Mouse (Mus musculus): ENCODE measurements around the gene Slit3. TPM values are rescaled to one million over a fixed set of nuclear protein-coding genes. Genes with fewer than 3 reads are reported as not detected.

Slit3 gene
- total RNA-seq, 2 experiments from 2014 or later, result 98.5 to 98.8 TPM

- DNase-seq (ENCODE audit: low spot score in 2 of 2), result no peak
These were observed 384.8 kb downstream of the Slit3 start for GRCm38 (mm10) chr11:35505817-35506216.

DNA sequence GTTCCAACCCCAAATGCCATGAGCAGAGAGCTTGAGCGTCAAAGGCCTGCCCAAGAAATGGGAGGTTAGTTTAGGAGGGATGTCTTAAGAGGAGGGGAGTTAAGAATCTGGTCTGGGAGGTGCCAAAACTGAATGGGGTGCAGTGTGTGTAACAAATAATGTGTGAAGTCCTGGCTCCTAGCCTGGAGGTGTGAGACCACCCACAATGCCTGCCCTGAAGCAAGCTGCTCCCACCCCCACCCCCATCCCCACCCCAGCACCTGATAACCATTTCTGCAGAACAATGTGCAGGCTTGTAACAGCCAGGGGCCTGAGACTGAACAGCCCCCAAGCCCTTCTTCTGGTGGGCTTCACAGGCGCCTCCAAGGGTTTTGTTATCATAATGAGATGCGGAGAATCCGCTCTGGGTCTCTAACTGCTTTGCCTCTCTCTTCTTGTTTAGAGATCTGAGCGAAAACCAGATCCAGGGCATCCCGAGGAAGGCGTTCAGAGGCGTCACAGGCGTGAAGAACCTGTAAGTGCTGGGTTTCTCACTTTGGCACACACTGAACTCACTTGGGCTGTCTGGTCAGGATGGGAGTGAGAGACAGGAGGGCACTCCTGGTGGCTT is 386.9 kb downstream of the Slit3 start:
- DNase-seq (ENCODE audit: low spot score in 2 of 2), result no peak

DNA sequence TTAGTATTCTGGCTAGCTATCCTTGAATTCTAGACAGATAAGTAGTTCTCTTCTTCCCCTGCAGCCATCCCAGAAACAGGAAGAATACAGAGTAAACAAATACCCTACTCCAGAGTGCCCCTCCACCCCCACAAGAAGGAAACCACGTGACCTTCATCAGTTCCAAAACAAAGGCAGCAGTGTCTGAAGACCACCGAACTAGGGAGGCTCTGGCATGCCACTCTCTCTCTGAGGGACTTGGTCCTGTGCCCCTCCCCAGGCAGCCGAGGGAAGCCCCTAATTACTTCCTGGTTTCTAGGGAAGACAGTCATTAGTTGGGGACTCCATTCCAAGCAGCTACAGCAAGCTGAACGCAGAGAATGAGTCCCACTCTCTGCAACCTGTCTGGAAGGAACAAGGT is 391.7 kb downstream of the Slit3 start:
- peak; percentile 14 to 33 for DNase-seq (ENCODE audit: low spot score in 2 of 2)

DNA sequence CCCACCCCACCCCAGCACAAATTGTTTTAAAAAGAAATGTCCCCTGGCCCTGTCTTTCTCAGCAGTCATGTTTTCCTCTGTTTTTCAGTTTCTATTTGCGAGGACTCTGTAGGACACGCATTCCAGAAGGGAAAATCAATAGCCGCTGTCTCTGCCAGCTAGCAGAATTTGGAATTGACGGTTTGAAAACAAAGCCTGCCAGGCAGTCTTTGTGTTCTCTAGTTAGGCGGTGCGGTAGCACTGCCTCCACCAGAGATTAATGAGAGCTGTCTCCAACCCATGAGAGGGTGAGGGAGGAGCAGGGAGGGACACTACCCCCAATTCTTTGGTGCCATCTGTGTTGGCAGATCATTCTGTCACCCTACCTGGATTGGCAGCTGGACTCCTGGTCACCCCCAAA is 392.3 kb downstream of the Slit3 start:
- DNase-seq (ENCODE audit: low spot score in 2 of 2), result peak; percentile 23 to 37

GRCm38 (mm10) chr11:35522802-35523452 is 401.9 kb downstream of the Slit3 start:
- DNase-seq (ENCODE audit: low spot score in 2 of 2), result no peak

- DNase-seq (ENCODE audit: low spot score in 2 of 2), result no peak
These were observed 402.7 kb downstream of the Slit3 start for GRCm38 (mm10) chr11:35523773-35524172.

DNA sequence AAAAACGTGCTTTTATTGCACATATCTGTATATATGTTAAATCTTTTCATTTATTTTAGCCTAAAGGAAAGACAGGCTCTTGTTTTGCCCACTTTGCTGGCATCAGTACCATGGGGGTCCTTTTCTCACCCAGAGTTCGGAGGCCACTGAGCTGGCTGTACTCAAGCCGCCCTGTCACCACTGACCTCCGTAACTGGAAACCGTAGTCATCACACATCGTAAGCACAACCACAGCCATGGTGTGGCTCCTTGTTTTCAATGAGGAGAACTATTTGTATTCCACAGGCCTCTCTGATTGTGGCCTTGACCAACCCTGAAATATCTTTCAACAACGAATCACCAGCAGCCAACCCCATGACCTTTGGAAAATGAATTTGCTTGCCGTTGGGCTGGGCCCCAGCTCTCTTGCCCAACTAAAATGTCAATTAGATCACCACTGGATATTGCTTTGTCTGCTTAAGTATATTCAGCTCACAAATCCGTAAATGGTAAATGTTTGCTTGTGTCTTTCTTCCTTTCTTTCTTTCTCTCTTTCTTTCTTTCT is 405.3 kb downstream of the Slit3 start:
- no peak for DNase-seq (ENCODE audit: low spot score in 2 of 2)

DNA sequence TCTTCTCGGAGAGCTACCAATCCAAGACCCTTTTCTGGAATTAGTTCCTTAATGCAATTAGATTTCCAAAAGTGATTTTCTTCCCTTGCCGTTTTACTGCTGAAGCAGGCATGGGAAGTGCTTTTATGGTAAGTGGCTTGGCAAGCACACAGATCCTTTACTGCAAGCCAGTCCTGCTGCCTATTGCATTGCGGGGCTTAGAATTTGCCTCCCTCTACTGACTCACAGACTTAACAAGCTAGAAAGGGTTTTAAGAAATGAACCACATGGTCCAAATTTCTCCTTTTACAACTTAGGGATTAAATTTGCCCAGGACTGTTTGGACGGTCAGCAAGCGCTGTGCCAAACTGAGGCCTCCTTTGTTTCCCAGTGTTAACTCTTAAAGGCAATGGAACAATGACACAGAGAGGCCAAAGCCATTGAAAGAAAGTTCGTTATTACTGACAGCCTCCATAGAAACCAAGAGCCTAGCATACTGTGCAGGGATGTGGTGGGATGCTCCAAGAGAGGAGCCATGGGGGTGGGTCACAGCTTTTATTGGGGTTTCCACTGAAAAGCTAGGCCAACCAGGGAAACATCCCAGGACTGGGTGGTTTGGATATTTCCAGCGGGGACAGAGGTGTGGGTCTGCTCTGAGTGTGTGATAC is 406.9 kb downstream of the Slit3 start:
- DNase-seq (ENCODE audit: low spot score in 2 of 2), result no peak

DNA sequence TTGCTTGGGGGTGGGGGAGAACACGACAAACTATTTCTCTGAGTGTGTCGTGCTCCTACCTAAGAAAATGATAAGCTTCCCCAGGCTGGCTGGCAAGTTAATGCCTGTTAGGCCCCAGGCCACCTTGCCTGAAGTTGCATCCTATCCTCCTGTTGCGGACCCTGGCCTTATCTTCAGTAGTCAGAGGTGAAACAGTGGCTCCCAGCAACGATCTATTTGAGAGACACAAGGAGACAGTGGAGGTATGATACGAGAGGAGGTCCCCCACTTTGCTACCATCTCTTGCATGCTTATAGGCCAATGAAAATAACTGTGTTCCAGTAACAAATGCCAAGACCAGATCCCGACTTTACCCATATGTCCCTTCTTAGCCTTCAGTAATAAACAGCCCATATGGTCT is 414.0 kb downstream of the Slit3 start:
- no peak for DNase-seq (ENCODE audit: low spot score in 2 of 2)

DNA sequence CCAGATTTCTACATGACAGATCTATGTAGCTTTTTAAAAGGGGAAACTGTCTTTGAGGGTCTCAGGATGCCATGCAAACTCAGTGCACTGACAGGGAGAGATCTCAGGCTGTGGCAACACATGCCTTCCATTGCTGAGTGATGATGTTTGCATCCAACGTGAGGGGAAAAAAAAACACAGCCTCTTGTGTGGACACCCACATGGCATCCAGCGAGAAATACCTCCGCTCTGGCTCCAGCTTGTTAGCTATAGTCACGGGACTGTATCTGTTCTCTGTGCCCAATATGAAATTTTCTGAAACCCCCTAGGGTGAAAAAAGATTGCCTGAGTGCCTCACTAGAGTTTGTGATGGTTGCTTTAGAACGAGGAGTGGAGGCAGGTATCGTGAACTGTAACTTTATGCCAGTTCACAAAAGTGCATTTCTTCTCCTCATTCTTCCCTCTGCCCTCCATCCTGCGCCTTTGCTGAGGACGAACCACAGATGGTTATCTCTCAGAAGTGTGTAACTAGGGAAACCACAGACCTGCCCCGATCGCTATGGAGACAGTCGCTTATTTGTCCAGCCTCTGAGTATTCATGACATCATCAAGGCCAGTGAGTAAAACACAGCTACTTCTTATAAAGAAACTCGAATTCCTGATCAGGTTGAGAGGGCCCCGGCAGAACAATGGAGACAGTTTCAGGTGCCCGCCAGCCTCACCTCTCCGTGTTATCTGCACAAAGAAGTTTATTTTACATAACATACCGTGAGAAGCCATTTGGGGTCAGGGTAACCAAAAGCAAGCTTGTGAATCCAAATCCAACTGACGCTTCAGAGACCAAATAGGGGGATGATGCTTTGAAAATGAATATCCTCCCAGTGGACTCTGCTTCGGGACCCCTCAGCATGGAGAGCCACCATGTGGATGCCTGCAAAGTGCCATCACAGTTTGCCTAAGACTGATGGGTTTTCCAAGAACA is 416.4 kb downstream of the Slit3 start:
- no peak for DNase-seq (ENCODE audit: low spot score in 2 of 2)

DNA sequence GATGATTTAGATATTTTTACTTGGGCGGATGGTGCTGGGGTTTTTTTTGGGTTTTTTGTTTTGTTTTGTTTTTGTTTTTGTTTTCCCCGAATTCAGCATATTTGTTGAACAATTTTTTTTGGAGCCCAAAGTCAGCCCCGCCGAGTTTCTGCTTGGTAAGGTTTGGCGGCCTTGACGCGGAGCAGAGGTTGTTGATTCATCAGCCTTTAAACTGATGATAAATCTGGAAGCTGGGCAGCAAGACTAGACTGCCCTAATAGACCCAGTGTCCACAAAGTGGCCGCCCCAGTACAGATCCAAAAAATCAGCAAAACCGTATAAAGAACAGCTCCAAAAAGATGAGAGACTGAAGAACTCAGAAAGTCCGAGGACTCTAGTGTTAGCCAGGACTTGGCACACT is 421.7 kb downstream of the Slit3 start:
- DNase-seq (ENCODE audit: low spot score in 2 of 2), result no peak

GRCm38 (mm10) chr11:35544112-35545064 is 423.4 kb downstream of the Slit3 start:
- DNase-seq (ENCODE audit: low spot score in 2 of 2), result peak in 1 of 2 experiments; percentile 46

GRCm38 (mm10) chr11:35546081-35546822 is 425.2 kb downstream of the Slit3 start:
- no peak for DNase-seq (ENCODE audit: low spot score in 2 of 2)

DNA sequence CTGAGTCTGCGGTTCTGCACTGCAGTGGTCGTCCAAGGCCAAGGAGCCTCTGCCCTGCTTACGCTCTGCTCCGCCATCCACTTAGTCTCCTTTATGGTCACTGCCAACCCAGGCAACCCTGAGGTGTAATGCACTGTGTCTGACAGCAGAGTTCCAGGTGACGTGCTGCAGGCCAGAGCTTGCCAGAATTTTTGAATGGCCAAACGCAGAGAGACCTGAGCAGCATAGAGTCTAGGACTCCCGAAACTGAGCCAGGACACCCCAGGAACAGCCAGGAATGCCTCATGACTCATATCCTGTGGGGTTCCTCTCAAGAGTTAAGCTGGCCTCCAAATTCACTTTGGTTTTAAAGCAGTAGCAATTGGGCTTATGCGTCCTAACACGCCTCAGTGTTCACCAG is 429.0 kb downstream of the Slit3 start:
- no peak for DNase-seq (ENCODE audit: low spot score in 2 of 2)

DNA sequence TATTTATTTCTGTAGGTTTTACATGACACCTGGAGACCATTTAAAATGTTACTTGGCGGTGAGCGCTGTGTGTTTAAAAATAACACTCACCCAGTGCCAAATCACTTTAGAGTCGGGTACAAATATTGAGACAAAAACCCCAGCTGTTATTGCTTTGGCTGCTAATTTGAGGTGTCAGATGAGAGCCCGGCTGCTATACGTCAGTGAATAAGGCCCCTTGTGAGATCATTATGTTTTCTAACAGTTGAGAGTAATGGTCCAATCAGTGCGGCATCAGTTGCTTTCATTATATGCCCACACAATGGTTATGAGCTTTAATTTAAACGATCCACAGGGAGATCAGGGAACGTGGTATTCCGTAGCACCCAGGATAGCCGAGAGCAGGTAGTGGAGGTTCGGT is 435.2 kb downstream of the Slit3 start:
- DNase-seq (ENCODE audit: low spot score in 2 of 2), result no peak

DNA sequence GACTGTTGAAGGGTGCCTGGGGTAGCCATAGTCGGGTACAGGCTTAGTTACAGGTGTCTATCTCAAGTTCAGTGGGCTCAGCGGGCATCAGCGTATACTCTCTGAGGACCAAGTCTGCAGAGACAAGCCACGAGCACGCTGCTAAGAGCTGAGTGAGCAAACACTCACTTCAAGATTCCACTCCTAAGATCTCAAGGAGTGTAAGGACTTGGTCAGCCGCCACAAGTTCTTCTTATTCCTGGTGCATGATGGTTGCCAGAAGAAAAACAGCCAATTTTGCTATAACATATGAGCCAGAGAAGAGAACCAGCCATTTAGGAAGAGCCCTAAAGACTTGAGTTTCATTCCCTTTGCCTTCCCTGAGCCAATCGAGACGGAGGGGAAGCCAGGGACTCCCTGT is 436.5 kb downstream of the Slit3 start:
- no peak for DNase-seq (ENCODE audit: low spot score in 2 of 2)

- DNase-seq (ENCODE audit: low spot score in 2 of 2), result no peak
These were observed 437.3 kb downstream of the Slit3 start for GRCm38 (mm10) chr11:35558311-35558710.

DNA sequence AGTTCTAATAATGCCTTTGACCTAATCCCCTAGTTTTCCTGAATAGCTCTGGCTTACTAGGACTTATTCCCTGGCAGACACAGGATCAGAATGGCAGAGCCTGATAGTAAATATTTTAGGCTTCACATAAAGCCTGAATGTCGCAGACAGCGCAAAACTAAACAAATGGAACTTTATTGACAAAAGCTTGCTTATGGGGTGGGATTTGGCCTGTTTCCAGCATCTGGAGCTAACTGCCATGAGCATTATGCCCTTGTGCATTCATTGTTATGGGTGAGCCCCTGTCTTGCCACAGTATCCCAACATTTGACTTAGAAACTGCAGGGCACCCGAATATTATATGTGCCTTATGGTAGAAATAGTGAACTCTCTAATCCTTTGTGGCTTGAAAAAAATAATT is 438.4 kb downstream of the Slit3 start:
- DNase-seq (ENCODE audit: low spot score in 2 of 2), result no peak

GRCm38 (mm10) chr11:35561760-35562159 is 440.7 kb downstream of the Slit3 start:
- peak; percentile 34 to 44 for DNase-seq (ENCODE audit: low spot score in 2 of 2)
